Mouse (Mus musculus) embryonic fibroblast, embryonic 13.5 days (primary cell): ENCODE data around the gene Rhot2.

Source experiments
- CTCF ChIP-seq: IDR thresholded peaks from 2 replicates; pipeline ENCODE4 v1.5.1; 2011; ENCODE audit warnings: mild to moderate bottlenecking, control low read depth, low read length, moderate library complexity, borderline replicate concordance; ENCODE audit not compliant: insufficient read depth
- POLR2A ChIP-seq: IDR thresholded peaks from 2 replicates; pipeline ENCODE4 v1.6.1; 2011; ENCODE audit warnings: low read depth, mild to moderate bottlenecking, control low read depth, low read length, moderate library complexity

GRCm38 (mm10) chr17:25794197-25794596, 50.5 kb downstream of the Rhot2 start:
- TF ChIP-seq CTCF (no peak), POLR2A (no peak)
